Mouse (Mus musculus) brain, embryonic 14.5 days (tissue): ENCODE results near the gene Smim6.

Experiments
- CTCF ChIP-seq: fragments of 200-500 bp; IDR thresholded peaks from 2 replicates; pipeline ENCODE4 v1.5.1; 2012; ENCODE audit warnings: inconsistent platforms, mild to moderate bottlenecking, moderate library complexity, borderline replicate concordance; ENCODE audit not compliant: insufficient read depth, insufficient read length; ENCODE audit errors: extremely low read depth
- POLR2A ChIP-seq: fragments of 200-500 bp; IDR thresholded peaks from 2 replicates; pipeline ENCODE4 v1.6.1; 2012; ENCODE audit warnings: mild to moderate bottlenecking, inconsistent platforms, borderline replicate concordance; ENCODE audit not compliant: poor library complexity, insufficient read depth, insufficient read length, severe bottlenecking; ENCODE audit errors: extremely low read depth

DNA sequence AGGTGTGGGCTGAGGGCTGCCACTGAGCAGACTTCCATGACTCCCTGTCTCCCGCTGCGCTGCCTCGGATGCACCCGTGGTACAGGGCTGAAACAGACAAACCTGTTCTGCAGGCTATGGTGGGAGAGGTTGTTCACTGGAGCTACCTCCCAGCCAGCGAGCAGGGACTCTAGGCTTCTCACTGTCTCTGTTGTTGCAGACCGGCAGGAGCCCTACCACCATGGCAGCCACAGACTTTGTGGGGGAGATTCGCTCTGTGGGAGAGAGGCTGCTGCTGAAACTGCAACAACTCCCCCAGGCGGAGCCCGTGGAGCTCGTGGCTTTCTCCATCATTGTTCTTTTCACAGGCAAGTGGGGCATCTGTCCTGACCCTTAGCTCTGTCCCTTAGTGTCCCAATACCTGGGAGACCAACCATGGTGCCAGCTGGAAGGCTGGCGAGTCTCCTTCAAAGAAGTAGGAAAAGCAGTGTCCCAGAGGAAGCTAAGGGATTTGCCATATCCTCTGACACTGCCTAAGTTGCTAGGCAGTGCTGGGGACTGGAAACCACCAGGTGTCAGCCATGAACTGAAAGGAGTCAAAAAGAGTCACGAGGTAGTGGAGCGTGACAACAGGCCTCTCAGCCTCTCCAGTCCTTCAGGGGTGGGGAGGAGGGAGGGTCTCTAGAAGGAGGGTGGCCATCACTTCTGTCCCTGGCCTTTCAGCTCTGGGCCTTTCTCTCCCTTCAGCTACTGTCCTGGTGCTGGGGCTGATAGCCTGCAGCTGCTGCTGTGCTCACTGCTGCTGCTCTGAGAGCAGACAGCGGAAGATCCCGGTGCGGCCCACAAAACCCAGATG lies 6.6 kb upstream of the Smim6 start:
- TF ChIP-seq CTCF (no peak), POLR2A (no peak)
